Mouse (Mus musculus): ENCODE measurements at regions not wholly inside any gene's neighbourhood (a gene's known extent, or its start where the extent isn't known, plus 50 kb on each side); places are given as distances from the start of the nearest gene placed in this dataset.

DNA sequence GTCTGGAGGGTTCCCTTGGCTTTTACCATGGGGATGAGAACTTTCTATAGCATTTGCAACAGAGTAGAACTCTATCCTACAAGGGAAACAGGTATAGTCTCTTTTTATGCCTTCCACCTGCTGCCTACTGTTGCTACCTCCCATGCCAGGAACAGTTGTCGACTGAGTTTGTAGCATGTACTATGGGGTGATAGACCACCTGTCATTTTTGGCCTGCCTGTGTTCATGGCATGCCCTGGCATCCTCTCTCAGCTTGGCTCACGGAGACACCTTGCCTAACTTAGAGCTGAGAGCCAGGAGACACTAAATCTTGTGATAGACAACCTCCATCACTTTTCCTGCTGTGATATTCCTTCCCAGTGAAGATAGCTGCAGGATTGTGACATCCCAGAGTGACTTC lies 105.8 kb upstream of the Peli2 start:
- no peak for ATAC-seq (replicated peaks in 1 of 2; ENCODE audit: insufficient read depth in 1 of 2, low FRiP score in 2 of 2, low TSS enrichment in 1 of 2, low read depth in 1 of 2, poor library complexity in 2 of 2, severe bottlenecking in 2 of 2)

DNA sequence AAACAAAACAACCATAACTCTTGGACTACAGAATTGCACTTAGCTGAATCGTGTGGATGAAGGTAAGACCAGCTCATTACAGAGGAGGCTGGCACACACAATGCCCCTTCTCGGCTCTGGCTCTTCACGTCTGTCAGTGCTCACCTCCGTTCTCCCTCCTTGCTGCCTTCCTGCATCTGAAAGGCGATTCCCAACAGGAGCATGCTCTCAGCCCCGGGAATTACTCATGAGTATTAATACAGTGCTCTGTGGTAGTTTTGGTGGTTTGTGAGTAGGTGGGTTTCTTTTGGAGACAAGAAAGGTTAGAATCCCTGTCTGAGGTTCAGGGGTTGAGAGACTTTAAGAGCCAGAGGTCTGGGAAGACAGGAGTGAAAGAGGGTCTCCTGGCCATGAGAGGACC lies 102.7 kb upstream of the Peli2 start:
- ATAC-seq (replicated peaks in 1 of 2; ENCODE audit: insufficient read depth in 1 of 2, low FRiP score in 2 of 2, low TSS enrichment in 1 of 2, low read depth in 1 of 2, poor library complexity in 2 of 2, severe bottlenecking in 2 of 2): no peak

DNA sequence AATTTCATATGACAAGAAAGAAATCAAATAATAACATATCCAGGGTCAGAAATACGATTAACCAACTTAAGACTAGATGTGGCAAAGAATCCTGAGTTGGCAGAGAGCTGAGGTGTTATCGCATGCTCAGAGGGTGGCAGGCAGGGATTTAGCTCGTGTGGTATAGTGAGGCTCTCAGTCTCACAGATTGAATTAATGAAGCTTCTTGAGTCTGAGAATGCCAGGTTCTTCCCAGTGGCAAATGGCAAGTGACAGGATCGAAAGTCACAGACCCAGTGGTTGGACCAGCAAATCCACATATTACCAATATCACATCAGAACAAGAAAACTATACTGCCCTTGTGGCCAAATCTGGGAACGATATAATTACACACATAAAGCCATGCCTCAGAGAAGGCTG lies 101.3 kb upstream of the Peli2 start:
- no peak for ATAC-seq (replicated peaks in 1 of 2; ENCODE audit: insufficient read depth in 1 of 2, low FRiP score in 2 of 2, low TSS enrichment in 1 of 2, low read depth in 1 of 2, poor library complexity in 2 of 2, severe bottlenecking in 2 of 2)

- ATAC-seq (replicated peaks in 1 of 2; ENCODE audit: insufficient read depth in 1 of 2, low FRiP score in 2 of 2, low TSS enrichment in 1 of 2, low read depth in 1 of 2, poor library complexity in 2 of 2, severe bottlenecking in 2 of 2): no peak
These were observed 98.4 kb upstream of the Peli2 start for GRCm38 (mm10) chr14:48022271-48022670.

GRCm38 (mm10) chr14:48024051-48024693 lies 96.5 kb upstream of the Peli2 start:
- no peak for ATAC-seq (replicated peaks in 1 of 2; ENCODE audit: insufficient read depth in 1 of 2, low FRiP score in 2 of 2, low TSS enrichment in 1 of 2, low read depth in 1 of 2, poor library complexity in 2 of 2, severe bottlenecking in 2 of 2)

DNA sequence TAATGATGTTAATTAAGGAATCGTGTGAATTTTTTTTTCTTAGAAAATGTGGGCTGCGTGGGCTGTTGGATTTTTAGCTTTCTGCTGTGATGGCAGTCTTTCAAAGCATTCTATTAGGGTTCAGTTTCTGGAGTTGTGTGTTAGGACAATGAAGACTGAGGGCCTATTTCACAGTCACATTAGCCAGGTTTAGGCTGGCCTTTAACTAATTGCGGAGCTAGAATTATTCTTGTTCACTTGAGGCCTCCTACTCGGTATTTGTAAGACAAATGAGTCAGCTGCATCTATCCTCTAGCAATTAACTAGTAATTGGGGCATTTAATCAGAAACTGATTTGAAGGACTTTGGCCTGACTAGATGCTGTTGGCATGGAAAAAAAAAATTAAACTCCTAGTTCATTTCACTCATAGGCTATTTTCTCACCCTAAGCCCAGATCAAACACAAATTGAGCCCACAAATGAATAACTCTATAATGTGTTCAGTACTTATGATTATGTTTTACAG lies 81.3 kb upstream of the Peli2 start:
- ATAC-seq (replicated peaks in 1 of 2; ENCODE audit: insufficient read depth in 1 of 2, low FRiP score in 2 of 2, low TSS enrichment in 1 of 2, low read depth in 1 of 2, poor library complexity in 2 of 2, severe bottlenecking in 2 of 2): no peak

GRCm38 (mm10) chr14:48046094-48046493 lies 74.5 kb upstream of the Peli2 start:
- ATAC-seq (replicated peaks in 1 of 2; ENCODE audit: insufficient read depth in 1 of 2, low FRiP score in 2 of 2, low TSS enrichment in 1 of 2, low read depth in 1 of 2, poor library complexity in 2 of 2, severe bottlenecking in 2 of 2): no peak

DNA sequence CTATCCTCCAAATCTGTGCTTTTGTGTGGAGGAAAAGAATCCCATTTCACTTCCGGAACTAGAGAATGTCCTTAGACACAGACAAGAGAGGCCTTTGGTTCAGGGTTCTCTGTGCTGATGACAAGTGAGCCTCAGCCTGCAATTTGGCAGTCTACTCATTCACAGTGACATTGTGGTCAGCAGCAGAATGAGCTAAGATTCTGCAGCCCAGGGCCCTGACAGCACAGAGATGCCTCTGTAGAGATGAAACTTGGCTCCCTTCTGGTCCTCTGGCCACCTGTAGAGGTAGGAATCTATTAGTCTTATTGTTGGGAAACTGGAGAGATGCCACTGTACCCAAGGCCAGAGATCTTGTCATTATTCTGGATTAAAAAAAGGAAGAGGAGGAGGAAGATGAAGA lies 73.8 kb upstream of the Peli2 start:
- ATAC-seq (replicated peaks in 1 of 2; ENCODE audit: insufficient read depth in 1 of 2, low FRiP score in 2 of 2, low TSS enrichment in 1 of 2, low read depth in 1 of 2, poor library complexity in 2 of 2, severe bottlenecking in 2 of 2): no peak

DNA sequence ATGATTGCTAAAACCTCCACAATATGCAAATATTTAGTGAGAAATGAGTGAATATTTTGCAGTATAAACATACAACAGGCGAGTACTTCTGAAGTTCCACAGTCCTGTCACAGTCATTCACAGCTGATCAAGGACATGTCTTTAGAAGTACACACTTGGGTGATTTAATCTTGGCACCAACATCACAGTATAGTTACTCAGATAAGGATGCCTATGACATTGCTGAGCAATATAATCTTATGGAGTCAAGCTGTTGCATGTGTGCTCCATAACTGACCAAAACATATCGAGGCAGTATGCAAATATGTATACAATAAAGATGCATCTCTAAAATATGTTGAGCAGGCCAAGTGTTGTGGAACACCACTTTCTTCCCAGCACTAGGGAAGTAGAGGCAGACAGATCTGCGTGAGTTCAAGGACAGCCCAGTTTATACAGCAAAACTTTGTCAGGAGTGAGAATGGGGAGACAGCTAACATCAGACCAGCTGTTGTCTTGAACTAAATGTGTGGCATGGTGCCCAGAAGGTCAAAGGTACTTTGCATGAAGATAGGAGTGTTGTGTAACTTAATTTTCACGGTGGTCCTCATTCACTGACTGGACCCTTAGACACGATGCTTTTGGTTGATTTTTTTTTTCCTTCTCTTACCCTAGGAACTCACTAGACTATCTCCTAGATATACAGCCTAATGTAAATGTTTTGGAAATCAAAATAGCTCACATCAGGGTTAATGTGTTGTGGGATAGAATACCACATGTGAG lies 70.7 kb upstream of the Peli2 start:
- ATAC-seq (replicated peaks in 1 of 2; ENCODE audit: insufficient read depth in 1 of 2, low FRiP score in 2 of 2, low TSS enrichment in 1 of 2, low read depth in 1 of 2, poor library complexity in 2 of 2, severe bottlenecking in 2 of 2): no peak

DNA sequence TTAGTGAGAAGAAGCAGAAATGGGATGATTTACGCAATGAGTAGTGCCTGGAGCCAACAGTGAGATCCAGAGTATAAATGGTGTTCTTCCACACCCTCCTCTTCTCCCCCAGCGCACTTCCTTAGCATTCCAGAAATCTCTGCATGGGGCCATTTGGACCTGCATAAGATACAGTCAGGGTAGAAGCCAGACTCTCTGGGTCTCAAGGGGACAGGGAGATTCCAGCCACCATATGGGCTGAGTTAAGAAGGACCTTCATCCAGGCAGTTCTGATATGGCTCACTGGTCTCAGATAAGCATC lies 70.2 kb upstream of the Peli2 start:
- ATAC-seq (replicated peaks in 1 of 2; ENCODE audit: insufficient read depth in 1 of 2, low FRiP score in 2 of 2, low TSS enrichment in 1 of 2, low read depth in 1 of 2, poor library complexity in 2 of 2, severe bottlenecking in 2 of 2): no peak

- ATAC-seq (replicated peaks in 1 of 2; ENCODE audit: insufficient read depth in 1 of 2, low FRiP score in 2 of 2, low TSS enrichment in 1 of 2, low read depth in 1 of 2, poor library complexity in 2 of 2, severe bottlenecking in 2 of 2): no peak
These were observed 68.7 kb upstream of the Peli2 start for GRCm38 (mm10) chr14:48051971-48052370.

GRCm38 (mm10) chr14:48052405-48052804 lies 68.2 kb upstream of the Peli2 start:
- no peak for ATAC-seq (replicated peaks in 1 of 2; ENCODE audit: insufficient read depth in 1 of 2, low FRiP score in 2 of 2, low TSS enrichment in 1 of 2, low read depth in 1 of 2, poor library complexity in 2 of 2, severe bottlenecking in 2 of 2)

- ATAC-seq (replicated peaks in 1 of 2; ENCODE audit: insufficient read depth in 1 of 2, low FRiP score in 2 of 2, low TSS enrichment in 1 of 2, low read depth in 1 of 2, poor library complexity in 2 of 2, severe bottlenecking in 2 of 2): no peak
These were observed 67.5 kb upstream of the Peli2 start for GRCm38 (mm10) chr14:48053151-48053550.

DNA sequence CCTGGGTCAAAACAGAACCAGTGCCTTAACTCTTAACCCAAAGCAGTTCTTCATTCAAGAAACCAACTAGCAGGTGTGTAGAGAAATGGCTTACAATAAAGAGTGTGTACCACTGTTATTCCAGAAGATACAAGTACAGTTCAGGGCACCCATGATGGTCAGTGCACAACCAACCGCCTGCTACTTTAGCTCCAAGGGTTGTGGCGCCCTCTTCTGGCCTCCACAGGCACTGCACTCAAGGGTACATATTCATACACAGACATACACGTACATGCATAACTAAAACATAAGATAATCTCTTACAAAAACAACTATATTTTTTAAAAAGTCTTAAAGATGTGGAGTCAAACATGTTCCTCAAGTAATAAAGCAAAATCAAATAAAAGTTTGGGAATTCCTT lies 65.9 kb upstream of the Peli2 start:
- no peak for ATAC-seq (replicated peaks in 1 of 2; ENCODE audit: insufficient read depth in 1 of 2, low FRiP score in 2 of 2, low TSS enrichment in 1 of 2, low read depth in 1 of 2, poor library complexity in 2 of 2, severe bottlenecking in 2 of 2)

- no peak for ATAC-seq (replicated peaks in 1 of 2; ENCODE audit: insufficient read depth in 1 of 2, low FRiP score in 2 of 2, low TSS enrichment in 1 of 2, low read depth in 1 of 2, poor library complexity in 2 of 2, severe bottlenecking in 2 of 2)
These were observed 64.8 kb upstream of the Peli2 start for GRCm38 (mm10) chr14:48055861-48056260.

- ATAC-seq (replicated peaks in 1 of 2; ENCODE audit: insufficient read depth in 1 of 2, low FRiP score in 2 of 2, low TSS enrichment in 1 of 2, low read depth in 1 of 2, poor library complexity in 2 of 2, severe bottlenecking in 2 of 2): no peak
These were observed 62.3 kb upstream of the Peli2 start for GRCm38 (mm10) chr14:48058234-48058868.

GRCm38 (mm10) chr14:48059664-48060455 lies 60.8 kb upstream of the Peli2 start:
- no peak for ATAC-seq (replicated peaks in 1 of 2; ENCODE audit: insufficient read depth in 1 of 2, low FRiP score in 2 of 2, low TSS enrichment in 1 of 2, low read depth in 1 of 2, poor library complexity in 2 of 2, severe bottlenecking in 2 of 2)

- ATAC-seq (replicated peaks in 1 of 2; ENCODE audit: insufficient read depth in 1 of 2, low FRiP score in 2 of 2, low TSS enrichment in 1 of 2, low read depth in 1 of 2, poor library complexity in 2 of 2, severe bottlenecking in 2 of 2): no peak
These were observed 52.0 kb upstream of the Peli2 start for GRCm38 (mm10) chr14:48068641-48069040.

Data from hematopoietic stem cell, adult 5-6 weeks (primary cell).